Mouse (Mus musculus): Measurements from ENCODE around the gene Kctd4.

The Kctd4 gene

DNA sequence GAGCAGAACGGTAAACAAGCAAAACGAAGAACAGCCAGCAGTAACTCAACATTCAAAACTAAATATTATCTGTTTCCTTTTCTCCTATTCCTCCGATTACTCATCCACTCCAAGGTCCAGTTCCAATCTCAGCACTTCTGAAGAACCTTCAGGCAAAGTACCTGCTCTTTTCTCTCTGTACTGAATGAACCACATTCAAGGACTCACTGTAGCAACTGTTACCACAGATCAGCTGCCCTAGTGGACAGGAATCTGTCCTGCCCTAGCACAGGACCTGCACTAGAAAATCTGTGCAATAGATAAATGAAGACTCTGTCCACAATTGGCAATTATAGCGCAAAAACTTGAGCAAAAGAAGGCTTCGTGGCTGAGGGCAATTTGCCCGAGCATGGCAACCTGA is 36.1 kb downstream of the Kctd4 start:
- no peak for DNase-seq (ENCODE audit: low spot score)

DNA sequence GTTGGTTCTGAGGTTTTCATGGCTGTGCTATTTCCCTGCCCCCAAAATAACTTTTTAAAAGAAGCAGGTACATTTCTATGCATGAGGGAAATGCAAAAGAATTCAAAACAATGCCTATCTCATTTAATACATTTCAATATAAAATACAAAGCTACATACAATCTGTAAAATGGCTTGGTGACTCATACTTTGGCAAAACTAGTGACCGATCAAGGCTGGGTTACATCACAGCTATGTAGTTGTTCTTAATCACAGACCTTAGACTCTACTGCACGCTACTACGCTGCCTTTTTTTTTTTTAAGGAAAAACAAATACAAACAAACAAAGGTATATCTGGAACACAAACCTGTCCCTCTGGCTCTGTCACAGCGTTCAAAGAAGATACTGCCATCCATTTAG is 37.6 kb downstream of the Kctd4 start:
- no peak for DNase-seq (ENCODE audit: low spot score)

DNA sequence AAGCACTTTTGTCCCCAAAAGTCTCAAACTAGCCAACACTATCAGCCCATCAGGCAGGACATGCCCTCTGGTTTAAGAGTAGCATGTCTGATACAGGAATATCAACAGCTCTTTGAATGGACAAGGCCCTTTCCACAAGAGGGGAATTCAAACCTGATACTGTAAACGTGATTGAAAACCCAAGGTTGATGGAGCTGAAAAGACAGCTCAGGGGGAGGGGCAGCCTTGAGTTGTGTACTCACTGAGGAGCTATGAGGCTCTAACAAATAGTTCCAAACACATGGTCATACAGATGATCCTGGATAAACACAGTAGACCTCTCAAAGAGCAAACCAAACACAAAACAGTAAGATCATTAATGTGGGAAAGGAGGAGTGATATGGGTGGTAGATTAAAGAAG is 43.3 kb downstream of the Kctd4 start:
- DNase-seq (ENCODE audit: low spot score) = no peak

DNA sequence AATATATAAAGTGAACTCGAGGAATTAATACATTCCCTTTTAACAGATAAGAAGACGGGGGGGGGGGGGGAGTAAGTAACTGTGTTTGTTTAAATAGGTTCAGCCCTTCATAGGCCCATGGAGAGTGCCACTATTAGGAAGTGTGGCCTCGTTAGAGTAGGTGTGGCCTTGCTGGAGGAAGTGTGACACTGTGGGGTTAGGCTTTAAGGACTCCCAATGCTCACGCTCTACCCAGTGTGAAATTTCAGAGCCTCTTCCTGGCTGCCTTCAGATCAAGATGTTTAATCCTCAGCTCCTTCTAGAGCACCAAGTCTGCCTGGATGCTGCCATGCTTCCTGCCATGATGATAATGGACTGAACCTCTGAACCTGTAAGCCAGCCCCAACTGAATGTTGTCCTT is 47.0 kb downstream of the Kctd4 start:
- DNase-seq (ENCODE audit: low spot score) = no peak

DNA sequence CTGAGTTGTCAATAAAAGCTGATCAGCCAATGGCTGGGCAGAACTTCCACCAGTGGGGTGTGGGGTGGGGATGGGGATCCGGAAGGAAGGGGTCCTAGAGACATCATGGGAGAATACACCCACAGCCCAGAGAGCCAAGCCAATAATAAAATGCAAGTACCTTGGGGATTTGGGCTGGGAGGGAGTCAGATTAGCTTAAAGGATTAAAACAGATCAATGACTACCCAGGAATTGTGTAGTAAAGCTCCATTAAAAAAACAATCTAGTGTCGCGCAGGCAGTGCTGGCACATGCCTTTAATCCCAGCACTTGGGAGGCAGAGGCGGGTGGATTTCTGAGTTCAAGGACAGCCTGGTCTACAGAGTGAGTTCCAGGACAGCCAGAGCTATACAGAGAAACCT is 50.2 kb downstream of the Kctd4 start:
- DNase-seq (ENCODE audit: low spot score) = no peak

DNA sequence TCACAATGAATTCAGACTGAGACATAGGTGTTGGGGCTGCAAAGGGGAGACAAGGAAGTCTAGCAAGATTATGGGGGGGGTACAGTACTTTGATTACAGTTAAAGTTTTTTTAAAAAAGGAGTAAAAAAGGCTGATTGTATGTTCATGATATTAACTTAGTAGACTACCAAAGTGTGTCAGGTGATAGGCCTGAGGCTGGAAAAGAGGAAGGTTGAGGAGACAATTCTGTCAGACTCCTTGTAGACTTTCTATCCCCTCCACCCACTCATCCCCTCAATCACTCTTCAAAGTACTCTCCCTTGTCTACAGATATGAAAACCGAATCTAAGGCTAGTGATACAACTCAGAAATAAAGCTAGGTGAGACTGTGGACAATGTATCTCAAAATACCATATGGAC is 53.4 kb downstream of the Kctd4 start:
- no peak for DNase-seq (ENCODE audit: low spot score)

DNA sequence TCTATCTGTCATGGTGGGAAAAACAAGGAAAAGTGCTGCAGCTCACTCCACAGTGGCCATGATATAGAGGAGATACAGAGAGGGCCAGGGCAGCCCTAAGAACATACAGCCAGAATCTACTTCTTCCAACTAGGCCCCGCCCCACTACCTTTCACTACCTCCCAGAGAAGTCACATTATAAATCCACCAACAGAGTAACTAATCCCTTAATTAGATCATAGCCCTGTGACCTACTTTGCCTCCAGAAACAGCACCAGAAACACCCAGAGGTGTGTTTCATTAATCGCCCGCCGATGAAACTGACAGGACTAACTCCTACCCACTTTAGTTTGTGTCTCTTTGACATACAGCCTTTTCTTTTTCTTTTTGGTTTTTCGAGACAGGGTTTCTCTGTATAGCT is 54.4 kb downstream of the Kctd4 start:
- no peak for DNase-seq (ENCODE audit: low spot score)

DNA sequence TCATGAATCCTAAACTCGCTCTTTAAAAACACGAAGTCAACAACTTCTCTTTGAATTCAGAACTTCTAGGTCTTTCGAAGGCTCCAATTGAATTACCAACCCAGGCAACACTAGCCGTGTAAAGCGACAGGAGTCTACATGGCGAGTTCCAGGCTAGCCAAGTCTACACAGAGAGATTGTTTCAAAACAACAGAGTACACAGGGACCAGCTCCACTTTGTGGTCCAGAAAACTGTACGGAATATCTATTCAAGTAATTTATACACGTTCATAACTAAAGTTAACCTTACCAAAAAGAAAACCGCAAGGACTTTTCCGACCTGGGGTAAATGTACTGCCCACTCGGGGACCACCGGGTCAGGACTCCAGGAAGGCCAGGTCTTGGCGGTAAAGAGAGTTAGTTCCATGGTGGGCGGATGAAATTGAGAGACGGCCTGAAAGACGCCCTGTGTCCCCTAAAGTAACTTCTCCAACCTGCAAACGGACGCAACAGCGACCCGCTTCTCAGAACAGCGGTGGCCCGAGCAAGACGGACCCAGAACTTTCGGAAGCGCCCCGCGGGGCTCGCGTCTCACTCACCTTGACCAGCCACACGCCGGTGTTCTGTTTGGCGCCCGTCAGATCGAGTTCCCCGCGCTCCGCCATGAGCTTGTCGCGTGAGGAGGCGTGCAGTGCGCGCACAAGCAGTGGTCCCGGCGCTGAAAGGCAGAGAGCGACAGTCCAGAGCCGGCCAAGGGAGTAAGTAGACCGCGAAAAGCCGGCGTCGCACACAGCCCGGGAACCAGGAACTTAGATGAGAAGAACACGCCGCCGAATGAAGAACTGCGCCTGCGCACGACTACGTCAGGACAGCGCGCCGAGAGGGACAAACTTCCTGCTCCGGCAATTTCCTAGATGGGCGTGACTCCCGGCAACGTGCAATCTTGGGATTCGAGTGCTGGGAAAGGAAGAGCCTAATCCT is 55.6 kb downstream of the Kctd4 start, which contains the start of gene Gtf2f2:
Gene Gtf2f2, minus strand, starts transcription at position 764 of the 960 bp plus-strand sequence.
- DNase-seq (ENCODE audit: low spot score) = peak; percentile 90

DNA sequence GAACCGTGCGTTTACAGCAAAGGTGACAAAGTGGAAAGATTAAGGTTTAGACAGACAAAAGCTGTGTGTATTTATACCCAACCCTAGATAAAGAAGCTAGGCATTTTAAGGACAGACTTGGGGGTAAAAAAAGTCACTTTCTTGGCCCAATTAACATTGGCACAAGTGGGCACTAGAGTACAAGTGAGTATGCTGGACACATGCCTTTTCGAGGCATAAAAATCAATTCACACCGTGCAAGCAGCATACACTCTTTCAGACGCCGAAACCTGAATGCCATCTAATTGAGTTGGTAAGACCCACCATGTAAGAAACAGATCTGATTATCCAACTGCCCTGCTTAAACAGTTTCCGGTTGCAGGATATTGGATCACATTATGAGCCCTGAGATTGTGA is 56.3 kb downstream of the Kctd4 start:
- no peak for DNase-seq (ENCODE audit: low spot score)

DNA sequence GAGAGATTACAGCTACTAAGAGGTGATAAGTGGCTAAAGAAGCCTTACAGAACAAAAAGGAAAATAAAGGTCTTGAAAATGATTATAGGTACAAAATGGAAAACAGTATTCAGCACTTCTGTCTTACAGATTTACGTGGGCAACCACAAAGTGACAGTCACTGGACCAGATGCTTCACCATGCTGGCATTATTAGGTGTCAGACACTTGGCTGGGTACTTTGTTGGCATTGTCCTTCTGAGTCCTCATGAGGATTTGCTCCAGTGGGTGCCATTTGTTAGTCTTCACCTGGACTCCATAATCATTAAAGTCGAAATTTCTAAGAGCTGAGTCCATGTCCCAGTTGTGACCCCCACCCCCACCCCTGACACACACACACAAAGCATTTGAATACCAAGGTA is 59.5 kb downstream of the Kctd4 start:
- DNase-seq (ENCODE audit: low spot score) = no peak
